Mouse (Mus musculus): ENCODE data around the gene Cacna2d3.

DNA sequence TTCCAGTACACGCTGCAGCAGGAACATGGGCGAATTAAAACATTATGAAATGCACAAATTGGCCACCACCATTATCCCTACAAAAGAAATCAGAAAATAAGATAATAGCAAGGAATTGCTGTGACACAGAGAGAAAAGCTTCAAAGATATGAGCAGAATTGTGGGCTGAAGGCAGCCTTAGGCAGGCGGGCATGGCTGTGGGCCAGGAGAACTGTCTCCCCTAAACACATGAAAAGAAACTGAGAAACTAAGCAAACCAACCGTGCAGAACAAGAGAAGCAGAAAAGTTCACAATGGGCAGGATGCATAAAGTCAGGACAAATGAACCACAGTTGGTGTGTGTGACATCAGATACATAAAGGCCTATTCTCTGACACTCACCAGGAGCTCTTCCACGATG is 51.8 kb downstream of the Cacna2d3 start:
- TF ChIP-seq CTCF (IDR thresholded peaks at IDR 0.05; ENCODE audit: low read depth) (no peak), EP300 (IDR thresholded peaks at IDR 0.05; ENCODE audit: low read depth) (no peak)

Data from liver, postnatal 0 days (tissue).